Mouse (Mus musculus): ENCODE measurements around the gene Mgp. TPM values are rescaled to one million over a fixed set of nuclear protein-coding genes. Genes with fewer than 3 reads are reported as not detected.
"Not testable (repeated sequence)": the region's sequence is repeated elsewhere in the genome, so short reads cannot be mapped to it uniquely, and the experiment has no call there.

Gene Mgp
- polyA plus RNA-seq, 1 experiment from 2014 or later, result 350 TPM

DNA sequence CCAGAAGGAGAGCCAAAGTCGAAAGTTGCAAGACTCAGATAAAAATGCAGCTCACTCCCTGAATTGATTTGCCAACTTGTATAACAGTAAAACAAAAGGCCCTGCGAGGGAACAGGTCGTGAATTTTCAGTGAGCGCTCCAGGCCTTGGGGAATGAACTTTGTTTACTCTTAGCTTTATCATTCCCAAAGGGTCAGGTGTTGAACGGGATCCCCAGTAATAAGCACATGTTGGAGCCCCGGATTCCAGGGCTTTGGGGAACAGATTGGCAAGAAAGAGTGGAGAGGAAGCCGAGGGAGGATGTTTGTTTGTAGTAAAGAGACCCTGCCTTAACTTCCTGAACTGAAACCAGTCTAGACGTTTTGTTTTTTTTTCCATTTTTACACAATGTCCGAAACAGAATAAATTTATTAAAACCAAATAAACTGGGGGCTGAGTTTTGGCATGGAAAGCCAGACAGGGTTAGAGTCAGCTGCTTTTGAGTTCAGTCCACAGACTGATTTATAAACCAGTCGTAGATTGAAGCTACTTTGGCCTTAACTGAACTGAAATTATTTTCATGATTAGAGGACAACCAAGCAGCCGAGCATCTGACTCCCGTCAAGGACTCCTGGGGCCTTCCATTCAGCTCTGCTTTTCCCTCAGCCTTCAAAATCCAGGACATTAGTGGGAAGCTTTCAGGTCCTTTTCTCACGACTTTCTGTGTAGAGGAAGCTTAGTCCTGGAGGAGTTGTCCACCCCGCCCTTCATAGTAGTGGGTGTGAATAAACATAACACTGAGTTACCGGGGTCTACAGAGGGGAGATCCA lies 19.1 kb upstream of the Mgp start:
- Histone ChIP-seq H3K27ac (peak overlapping the region; percentile 63), H3K27me3 (no peaks in the 10 kb centered on the region), H3K4me1 (peaks cover 18% of the 10 kb centered on the region; the same call in 1 of the 2 replicates), H3K36me3 (no peaks in the 10 kb centered on the region), H3K4me2 (no peak overlapping the region), H3K9ac (no peak overlapping the region), H3K9me3 (no peaks in the 10 kb centered on the region), H3K4me3 (no peak overlapping the region)
- ATAC-seq (ENCODE audit: insufficient number of reproducible peaks, low FRiP score, low TSS enrichment, low read depth), result no peak
- WGBS, result 34% methylated on average over 15 of the region's 15 CpGs

DNA sequence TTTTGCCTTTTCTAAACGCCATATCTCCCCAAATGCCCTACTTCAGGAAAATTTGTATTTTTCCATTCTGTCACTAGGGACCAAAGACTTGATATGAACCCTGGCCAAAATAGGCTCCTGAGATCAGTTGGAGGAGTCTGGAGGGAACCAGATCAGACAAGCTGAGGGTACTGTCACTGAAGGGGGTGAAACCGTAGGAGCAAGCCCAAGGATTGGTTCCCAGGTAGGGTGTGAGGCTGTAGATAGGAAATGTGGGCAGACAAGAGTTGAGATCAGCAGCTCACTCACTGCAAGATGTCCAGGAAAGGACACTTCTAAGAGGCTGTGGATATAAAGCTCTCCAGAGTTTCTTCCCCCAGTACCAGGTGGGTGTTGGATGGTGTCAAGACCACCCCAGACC lies 16.4 kb upstream of the Mgp start:
- H3K27me3 ChIP-seq, result no peaks in the 10 kb centered on the region
- no peak overlapping the region for H3K27ac ChIP-seq
- no peak overlapping the region for H3K4me3 ChIP-seq
- H3K9ac ChIP-seq, result no peak overlapping the region
- 83% methylated on average over 2 of the region's 2 CpGs for WGBS
- no peak overlapping the region for H3K4me2 ChIP-seq
- H3K4me1 ChIP-seq, result peaks cover 18% of the 10 kb centered on the region; the same call in 1 of the 2 replicates
- H3K36me3 ChIP-seq, result no peaks in the 10 kb centered on the region
- no peaks in the 10 kb centered on the region for H3K9me3 ChIP-seq
- ATAC-seq (ENCODE audit: insufficient number of reproducible peaks, low FRiP score, low TSS enrichment, low read depth), result no peak

GRCm38 (mm10) chr6:136889554-136889953 lies 13.9 kb upstream of the Mgp start:
- WGBS, result 93% methylated on average over 6 of the region's 6 CpGs
- no peak overlapping the region for H3K4me3 ChIP-seq
- no peak overlapping the region for H3K4me2 ChIP-seq

DNA sequence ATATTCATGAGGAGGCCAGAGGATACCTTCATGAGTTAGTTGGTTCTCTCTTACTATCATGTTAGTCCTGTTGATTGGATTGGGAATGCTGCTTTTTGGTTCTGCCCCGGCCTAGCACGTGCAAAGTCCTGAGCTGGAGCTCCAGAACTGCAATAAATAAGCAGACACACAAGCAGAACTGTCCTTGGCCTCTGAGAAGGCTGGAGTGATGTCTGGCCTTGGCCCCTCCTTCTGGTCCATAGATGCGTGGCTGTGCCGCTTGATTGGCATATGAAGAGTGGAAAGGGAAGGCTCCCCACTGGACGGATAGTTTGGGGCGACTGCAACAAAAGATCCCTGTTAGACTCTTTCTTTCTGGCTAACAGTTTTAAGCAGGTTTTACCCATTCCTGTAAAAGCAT lies 13.4 kb upstream of the Mgp start:
- Histone ChIP-seq H3K27ac (no peak overlapping the region), H3K27me3 (no peaks in the 10 kb centered on the region), H3K4me1 (peaks cover 7% of the 10 kb centered on the region; the same call in 1 of the 2 replicates), H3K9ac (no peak overlapping the region), H3K36me3 (no peaks in the 10 kb centered on the region), H3K4me3 (no peak overlapping the region), H3K4me2 (no peak overlapping the region), H3K9me3 (no peaks in the 10 kb centered on the region)
- ATAC-seq (ENCODE audit: insufficient number of reproducible peaks, low FRiP score, low TSS enrichment, low read depth), result no peak
- WGBS, result 92% methylated on average over 6 of the region's 6 CpGs

More at GRCm38 (mm10) chr6:136889554-136889953, 13.9 kb upstream of the Mgp start:
- Histone ChIP-seq H3K27ac (no peak overlapping the region), H3K4me1 (peaks cover 11% of the 10 kb centered on the region; the same call in 1 of the 2 replicates), H3K27me3 (no peaks in the 10 kb centered on the region), H3K36me3 (no peaks in the 10 kb centered on the region), H3K9me3 (no peaks in the 10 kb centered on the region), H3K9ac (no peak overlapping the region)
- ATAC-seq (ENCODE audit: insufficient number of reproducible peaks, low FRiP score, low TSS enrichment, low read depth), result no peak

DNA sequence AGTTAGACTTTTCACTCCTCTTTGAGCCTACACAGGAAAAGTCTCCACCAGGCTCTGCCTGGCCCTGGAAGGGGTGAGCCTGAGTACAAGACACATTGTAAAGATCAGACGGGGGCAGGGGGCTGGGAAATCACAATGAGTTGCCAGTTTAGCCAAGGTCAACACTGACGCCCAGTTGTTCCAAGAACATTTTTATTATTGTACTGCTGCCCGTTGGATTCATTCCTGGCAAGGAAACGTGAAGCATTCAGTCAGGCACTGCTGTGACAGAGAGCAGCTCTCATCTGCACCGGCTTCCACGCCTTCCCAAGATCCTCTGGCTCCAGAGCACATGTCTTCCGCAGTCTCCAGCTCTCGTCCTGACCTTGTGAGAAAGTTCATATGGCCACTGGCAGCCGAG lies 12.2 kb upstream of the Mgp start:
- ATAC-seq (ENCODE audit: insufficient number of reproducible peaks, low FRiP score, low TSS enrichment, low read depth), result peak; percentile 40

DNA sequence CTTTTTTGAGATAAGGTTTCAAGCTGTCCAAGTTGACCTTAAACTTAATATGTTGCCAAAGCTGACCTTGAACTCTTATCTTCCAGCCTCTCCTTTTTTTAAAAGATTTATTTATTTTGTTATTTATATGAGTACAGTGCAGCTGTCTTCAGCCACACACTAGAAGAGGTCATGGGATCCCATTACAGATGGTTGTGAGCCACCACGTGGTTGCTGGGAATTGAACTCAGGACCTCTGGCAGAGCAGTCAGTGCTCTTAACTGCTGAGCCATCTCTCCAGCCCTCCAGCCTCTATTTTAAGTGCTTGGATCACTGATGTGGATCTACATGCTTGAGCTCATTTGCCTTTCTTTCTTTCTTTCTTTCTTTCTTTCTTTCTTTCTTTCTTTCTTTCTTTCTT lies 9.1 kb upstream of the Mgp start:
- H3K9ac ChIP-seq; H3K27me3 ChIP-seq; H3K4me3 ChIP-seq; H3K9me3 ChIP-seq; H3K36me3 ChIP-seq; H3K4me2 ChIP-seq; ATAC-seq (ENCODE audit: insufficient number of reproducible peaks, low FRiP score, low TSS enrichment, low read depth); H3K27ac ChIP-seq: not testable (repeated sequence)
- H3K4me1 ChIP-seq, result peaks cover 15% of the 10 kb centered on the region; the same call in 1 of the 2 replicates
- 58% methylated on average over 1 of the region's 1 CpGs for WGBS

More for the DNA sequence above, 12.2 kb upstream of the Mgp start:
- Histone ChIP-seq H3K4me1 (peaks cover 7% of the 10 kb centered on the region; the same call in 1 of the 2 replicates), H3K27me3 (no peaks in the 10 kb centered on the region), H3K27ac (peak overlapping the region; percentile 71), H3K4me3 (no peak overlapping the region), H3K4me2 (no peak overlapping the region), H3K9ac (no peak overlapping the region), H3K36me3 (no peaks in the 10 kb centered on the region), H3K9me3 (no peaks in the 10 kb centered on the region)
- WGBS, result 44% methylated on average over 9 of the region's 9 CpGs

- 94% methylated on average over 6 of the region's 6 CpGs for WGBS
- ATAC-seq (ENCODE audit: insufficient number of reproducible peaks, low FRiP score, low TSS enrichment, low read depth), result no peak
- no peak overlapping the region for H3K4me2 ChIP-seq
- no peaks in the 10 kb centered on the region for H3K36me3 ChIP-seq
- no peaks in the 10 kb centered on the region for H3K9me3 ChIP-seq
- H3K27me3 ChIP-seq, result no peaks in the 10 kb centered on the region
- H3K27ac ChIP-seq, result no peak overlapping the region
- no peak overlapping the region for H3K4me3 ChIP-seq
- H3K9ac ChIP-seq, result no peak overlapping the region
- H3K4me1 ChIP-seq, result peaks cover 15% of the 10 kb centered on the region; the same call in 1 of the 2 replicates
These were observed 8.3 kb upstream of the Mgp start for GRCm38 (mm10) chr6:136883961-136884360.

GRCm38 (mm10) chr6:136883431-136883915 lies 7.8 kb upstream of the Mgp start:
- 82% methylated on average over 3 of the region's 3 CpGs for WGBS
- Histone ChIP-seq H3K36me3 (no peaks in the 10 kb centered on the region), H3K9ac (no peak overlapping the region), H3K4me3 (no peak overlapping the region), H3K9me3 (no peaks in the 10 kb centered on the region), H3K27ac (no peak overlapping the region), H3K27me3 (no peaks in the 10 kb centered on the region), H3K4me2 (no peak overlapping the region), H3K4me1 (peaks cover 15% of the 10 kb centered on the region; the same call in 1 of the 2 replicates)
- no peak for ATAC-seq (ENCODE audit: insufficient number of reproducible peaks, low FRiP score, low TSS enrichment, low read depth)

DNA sequence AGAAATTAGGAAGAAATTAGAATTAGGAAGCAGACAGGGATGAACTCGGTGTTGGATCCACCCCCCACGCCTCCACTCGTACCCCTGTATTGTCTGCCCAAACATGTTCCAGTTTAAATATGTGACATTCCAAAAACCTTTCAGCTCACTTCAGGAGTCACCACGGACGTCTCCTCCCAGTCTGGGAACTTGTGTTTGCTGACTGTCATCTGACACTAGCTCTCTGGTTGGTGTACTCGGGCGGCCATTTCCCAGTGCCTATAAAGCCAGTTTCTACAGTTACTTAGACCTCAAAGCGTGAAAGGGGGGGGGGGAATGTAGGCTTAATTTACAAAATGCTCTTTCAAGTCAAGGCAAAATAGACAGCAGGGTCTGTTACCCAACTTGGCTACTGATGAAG lies 6.1 kb upstream of the Mgp start:
- Histone ChIP-seq H3K36me3 (no peaks in the 10 kb centered on the region), H3K4me3 (no peak overlapping the region), H3K9ac (no peak overlapping the region), H3K9me3 (no peaks in the 10 kb centered on the region), H3K4me1 (peaks cover 7% of the 10 kb centered on the region; the same call in 1 of the 2 replicates), H3K4me2 (no peak overlapping the region), H3K27me3 (no peaks in the 10 kb centered on the region), H3K27ac (peak overlapping the region; percentile 47; the same call in 1 of the 2 replicates)
- ATAC-seq (ENCODE audit: insufficient number of reproducible peaks, low FRiP score, low TSS enrichment, low read depth), result no peak; the same call in 1 of the 2 replicates
- 39% methylated on average over 8 of the region's 8 CpGs for WGBS

GRCm38 (mm10) chr6:136874599-136874998 lies 1.0 kb downstream of the Mgp start:
- Histone ChIP-seq H3K27me3 (no peaks in the 10 kb centered on the region), H3K36me3 (peaks cover 3% of the 10 kb centered on the region; the same call in 1 of the 2 replicates), H3K4me1 (peaks cover 21% of the 10 kb centered on the region), H3K4me2 (peak overlapping the region; percentile 45), H3K4me3 (peak overlapping the region; percentile 49), H3K9me3 (no peaks in the 10 kb centered on the region), H3K9ac (0 out of 2 replicates have a peak overlapping the region, but pooled peaks have one; percentile 18), H3K27ac (peak overlapping the region; percentile 71)
- WGBS, result 13% methylated on average over 8 of the region's 8 CpGs
- ATAC-seq (ENCODE audit: insufficient number of reproducible peaks, low FRiP score, low TSS enrichment, low read depth), result peak; percentile 36; the same call in 1 of the 2 replicates

GRCm38 (mm10) chr6:136868921-136869320 lies 6.7 kb downstream of the Mgp start:
- Histone ChIP-seq H3K4me1 (peaks cover 22% of the 10 kb centered on the region), H3K27me3 (no peaks in the 10 kb centered on the region), H3K9ac (no peak overlapping the region), H3K36me3 (peaks cover 3% of the 10 kb centered on the region; the same call in 1 of the 2 replicates), H3K4me3 (no peak overlapping the region), H3K27ac (0 out of 2 replicates have a peak overlapping the region, but pooled peaks have one; percentile 38), H3K9me3 (no peaks in the 10 kb centered on the region), H3K4me2 (no peak overlapping the region)
- no peak for ATAC-seq (ENCODE audit: insufficient number of reproducible peaks, low FRiP score, low TSS enrichment, low read depth)
- 53% methylated on average over 5 of the region's 5 CpGs for WGBS

GRCm38 (mm10) chr6:136866150-136866549 lies 9.5 kb downstream of the Mgp start:
- Histone ChIP-seq H3K4me1 (peaks cover 18% of the 10 kb centered on the region), H3K4me3 (no peak overlapping the region), H3K4me2 (no peak overlapping the region), H3K9ac (no peak overlapping the region), H3K9me3 (no peaks in the 10 kb centered on the region), H3K27ac (0 out of 2 replicates have a peak overlapping the region, but pooled peaks have one; percentile 22), H3K36me3 (no peaks in the 10 kb centered on the region), H3K27me3 (no peaks in the 10 kb centered on the region)
- WGBS, result 62% methylated on average over 4 of the region's 4 CpGs
- ATAC-seq (ENCODE audit: insufficient number of reproducible peaks, low FRiP score, low TSS enrichment, low read depth), result no peak

Measured in limb, embryonic 15.5 days (tissue).